Mouse (Mus musculus) kidney, adult 2 months (tissue): ENCODE data around the gene Hcn1.

Experiments
- CTCF ChIP-seq: fragments of 200-500 bp; conservative IDR thresholded peaks from 2 replicates; pipeline ENCODE4 v1.5.1; 2011; ENCODE audit warnings: low read depth, mild to moderate bottlenecking, control low read depth, low read length, moderate library complexity, mixed read lengths; ENCODE audit not compliant: insufficient read depth, insufficient read length
- POLR2A ChIP-seq: fragments of 200-500 bp; IDR thresholded peaks from one replicate; pipeline ENCODE4 v1.6.1; 2011; ENCODE audit warnings: low read depth, low read length, control low read depth

DNA sequence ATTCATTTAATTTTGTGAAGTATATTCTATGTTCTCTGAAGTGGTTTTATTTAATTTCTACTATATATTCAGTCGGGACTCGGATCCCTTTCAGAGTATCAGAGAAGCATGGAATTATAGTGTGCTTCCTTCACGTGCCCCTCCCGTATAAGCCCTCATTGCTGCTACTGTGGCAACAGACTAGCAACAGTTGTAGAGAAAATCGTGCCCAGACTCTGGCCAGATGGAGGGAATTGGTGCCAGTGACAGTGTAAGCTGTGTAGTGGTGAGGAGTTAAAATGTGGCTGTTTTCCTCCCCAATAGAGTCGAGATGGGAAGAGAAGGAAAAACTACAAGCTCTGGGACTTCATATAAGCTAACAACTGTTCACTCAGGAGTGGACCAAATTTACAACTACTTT is 163.4 kb downstream of the Hcn1 start:
- TF ChIP-seq POLR2A, result no peak
- TF ChIP-seq CTCF, result no peak
